Mouse (Mus musculus): ENCODE results near the gene Slc9c1.
A peak's percentile ranks its signal among the peaks of the same experiment; 100 is the strongest.

Slc9c1 gene

GRCm38 (mm10) chr16:45625342-45625741 is 90.2 kb downstream of the Slc9c1 start:
- DNase-seq (ENCODE audit: low read depth, low spot score) = no peak

- DNase-seq (ENCODE audit: low read depth, low spot score) = no peak
Observed at GRCm38 (mm10) chr16:45629497-45630105, 94.5 kb downstream of the Slc9c1 start.

- peak; percentile 34 for DNase-seq (ENCODE audit: low read depth, low spot score)
Observed at GRCm38 (mm10) chr16:45630347-45630960, 95.3 kb downstream of the Slc9c1 start.

- DNase-seq (ENCODE audit: low read depth, low spot score) = no peak
Observed at GRCm38 (mm10) chr16:45632420-45632819, 97.3 kb downstream of the Slc9c1 start.

- no peak for DNase-seq (ENCODE audit: low read depth, low spot score)
Observed at GRCm38 (mm10) chr16:45635826-45636225, 100.7 kb downstream of the Slc9c1 start.

GRCm38 (mm10) chr16:45640070-45640762 is 105.1 kb downstream of the Slc9c1 start:
- DNase-seq (ENCODE audit: low read depth, low spot score) = no peak

GRCm38 (mm10) chr16:45641301-45641700 is 106.2 kb downstream of the Slc9c1 start:
- DNase-seq (ENCODE audit: low read depth, low spot score) = no peak

GRCm38 (mm10) chr16:45643944-45644343 is 108.8 kb downstream of the Slc9c1 start:
- no peak for DNase-seq (ENCODE audit: low read depth, low spot score)

GRCm38 (mm10) chr16:45644380-45644779 is 109.3 kb downstream of the Slc9c1 start:
- DNase-seq (ENCODE audit: low read depth, low spot score) = no peak

GRCm38 (mm10) chr16:45651497-45651896 is 116.4 kb downstream of the Slc9c1 start:
- DNase-seq (ENCODE audit: low read depth, low spot score) = no peak

GRCm38 (mm10) chr16:45653009-45653933 is 118.2 kb downstream of the Slc9c1 start:
- no peak for DNase-seq (ENCODE audit: low read depth, low spot score)

- no peak for DNase-seq (ENCODE audit: low read depth, low spot score)
Observed at GRCm38 (mm10) chr16:45653934-45654332, 118.8 kb downstream of the Slc9c1 start, which contains the start of gene BC016579. Gene BC016579, minus strand, starts transcription at chr16:45654068.

GRCm38 (mm10) chr16:45654465-45654864 is 119.4 kb downstream of the Slc9c1 start:
- DNase-seq (ENCODE audit: low read depth, low spot score) = no peak

Data from brain, embryonic 18.5 days (tissue).